ENCODE assay signal across 25 mouse cellular contexts in the genomic region with DNA sequence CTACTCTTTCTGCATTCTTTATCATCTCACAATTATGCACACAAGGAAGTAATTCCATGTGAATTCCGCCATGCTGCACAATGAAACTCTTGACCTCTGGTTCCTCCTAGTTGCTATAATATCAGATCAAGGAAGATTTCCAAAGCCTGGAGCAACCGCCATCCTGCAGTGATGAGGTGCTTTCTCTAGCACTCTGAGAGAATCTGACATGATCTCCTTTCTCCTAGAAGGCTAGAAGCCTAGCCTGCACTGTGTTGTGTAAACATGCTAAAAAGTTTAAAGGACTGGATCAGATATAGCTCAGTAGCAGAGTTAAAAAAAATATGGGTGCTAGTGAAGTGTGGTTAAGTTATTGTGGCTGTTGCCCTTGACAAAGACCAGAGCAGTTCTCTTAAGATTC.
"Had no signal": no experiment of that assay in that cellular context is flagged by ENCODE, and none has a peak within 500 bp of the region (broad histone marks: within the 10 kb centered on the region; RNA-seq: fewer than 3 reads in every experiment).

No protein-coding gene starts in this region.

- H3K9me3 ChIP-seq: heart, embryonic 13.5 days; heart, embryonic 15.5 days; hindbrain, embryonic 13.5 days; hindbrain, embryonic 15.5 days; kidney, embryonic 15.5 days; limb, embryonic 13.5 days had no signal

- H3K9ac ChIP-seq: forebrain, postnatal 0 days; heart, embryonic 13.5 days; heart, embryonic 15.5 days; hindbrain, embryonic 13.5 days; hindbrain, embryonic 15.5 days; kidney, embryonic 15.5 days; limb, embryonic 13.5 days had no signal

- H3K36me3 ChIP-seq: heart, embryonic 13.5 days; heart, embryonic 15.5 days; hindbrain, embryonic 13.5 days; hindbrain, embryonic 15.5 days; kidney, embryonic 15.5 days; limb, embryonic 13.5 days had no signal

- H3K4me2 ChIP-seq: heart, embryonic 11.5 days; heart, embryonic 13.5 days; heart, embryonic 15.5 days; hindbrain, embryonic 13.5 days; hindbrain, embryonic 15.5 days; kidney, embryonic 15.5 days; limb, embryonic 13.5 days had no signal

- H3K4me1 ChIP-seq: heart, embryonic 13.5 days; heart, embryonic 15.5 days; hindbrain, embryonic 13.5 days; hindbrain, embryonic 15.5 days; kidney, embryonic 15.5 days had no signal

- H3K4me3 ChIP-seq: heart, adult 2 months; heart, embryonic 13.5 days; heart, embryonic 15.5 days; hindbrain, embryonic 13.5 days; hindbrain, embryonic 15.5 days; kidney, embryonic 15.5 days; limb, embryonic 13.5 days had no signal

- DNase-seq: forebrain, postnatal 0 days; gastrocnemius, postnatal 14 days; gastrocnemius, postnatal 36 days; heart, adult 11 months; heart, adult 2 months; heart, postnatal 14 days; heart, postnatal 36 days; kidney, adult 11 months; kidney, adult 2 months; kidney, adult 9 months; kidney, postnatal 14 days; kidney, postnatal 36 days; layer of hippocampus, adult 9-11 months; layer of hippocampus, postnatal 36 days; left cerebral cortex, postnatal 4 days had no signal

- H3K27me3 ChIP-seq: heart, embryonic 13.5 days; heart, embryonic 15.5 days; hindbrain, embryonic 13.5 days; hindbrain, embryonic 15.5 days; kidney, embryonic 15.5 days; limb, embryonic 13.5 days had no signal

- H3K27ac ChIP-seq: heart, adult 2 months; heart, embryonic 13.5 days; heart, embryonic 15.5 days; hindbrain, embryonic 13.5 days; hindbrain, embryonic 15.5 days; hindbrain, postnatal 0 days; kidney, embryonic 15.5 days; kidney, postnatal 0 days; limb, embryonic 13.5 days had no signal

- ATAC-seq: forebrain, postnatal 0 days; hindbrain, postnatal 0 days; intestine, embryonic 16.5 days had no signal
